Mouse (Mus musculus) heart, postnatal 14 days (tissue): ENCODE results near the gene Zfp760. TPM values are rescaled to one million over a fixed set of nuclear protein-coding genes. Genes with fewer than 3 reads are reported as not detected.
"Not testable (repeated sequence)": the region's sequence is repeated elsewhere in the genome, so short reads cannot be mapped to it uniquely, and the experiment has no call there.

Experiments used
- DNase-seq, 2 experiments: peaks; one replicate each; pipeline ENCODE4 v3.0.0; 2021 to 2022
- intact Hi-C: fragments of 180-260 bp; cut with DNase I; formaldehyde crosslinking; loops from one replicate; pipeline ENCODE4 v1.15.1; 2025
- long read RNA-seq, 2 experiments: library from polyadenylated mRNA; stranded (forward); transcript quantifications; one replicate each; pipeline ENCODE4 v2.0.0; 2021
- total RNA-seq, 2 experiments: library from RNA; stranded (reverse); gene quantifications; 2 replicates each; pipeline ENCODE4 v1.2.3; 2021

The Zfp760 gene
- total RNA-seq = 1 to 10 TPM; 2.6 to 2.9 TPM
- long read RNA-seq, experiment 1, partial matches to known transcripts = 0 of 2 reads
- long read RNA-seq, experiment 1, other reads (novel, unspliced or antisense) = 2 of 2 reads
- long read RNA-seq, experiment 2, partial matches to known transcripts = 0 of 3 reads
- long read RNA-seq, experiment 2, other reads (novel, unspliced or antisense) = 3 of 3 reads

DNA sequence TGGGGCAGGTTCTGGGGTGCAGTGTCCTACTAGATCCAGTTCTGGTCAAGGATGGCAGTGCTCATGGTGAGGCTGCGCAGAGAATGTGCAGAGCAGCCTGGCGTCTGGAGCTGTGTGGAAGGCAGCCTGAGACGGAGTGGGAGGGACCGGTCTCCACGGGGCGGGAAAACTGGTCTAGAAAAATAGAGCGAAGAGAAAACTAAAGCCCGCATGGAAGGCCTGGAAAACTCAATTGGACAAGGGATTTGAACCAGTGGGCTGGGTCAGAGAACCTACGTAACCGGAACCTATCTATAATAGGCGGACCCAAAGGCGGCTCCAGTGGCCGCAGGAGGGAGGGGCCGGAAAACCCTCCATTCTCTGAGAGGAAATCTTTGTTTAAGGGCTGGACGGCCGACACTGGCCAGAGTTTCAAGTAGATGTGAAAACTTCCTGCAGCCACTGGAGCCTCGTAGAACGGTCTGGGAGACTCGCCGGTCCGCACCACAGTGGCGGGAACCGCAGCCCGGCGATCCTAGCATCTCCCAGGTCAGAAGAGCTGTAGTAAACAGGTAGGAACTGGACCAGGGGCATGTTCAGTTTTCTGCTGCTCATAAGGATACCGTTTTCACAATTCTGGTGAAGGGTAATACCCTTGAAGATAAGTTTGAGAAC lies at the start of gene Zfp760:
Gene Zfp760 (plus strand): TSS at position 399 of the 654 bp plus-strand sequence.
- intact Hi-C loops = no loop called here
- DNase-seq = peak; percentile 80 to 81

DNA sequence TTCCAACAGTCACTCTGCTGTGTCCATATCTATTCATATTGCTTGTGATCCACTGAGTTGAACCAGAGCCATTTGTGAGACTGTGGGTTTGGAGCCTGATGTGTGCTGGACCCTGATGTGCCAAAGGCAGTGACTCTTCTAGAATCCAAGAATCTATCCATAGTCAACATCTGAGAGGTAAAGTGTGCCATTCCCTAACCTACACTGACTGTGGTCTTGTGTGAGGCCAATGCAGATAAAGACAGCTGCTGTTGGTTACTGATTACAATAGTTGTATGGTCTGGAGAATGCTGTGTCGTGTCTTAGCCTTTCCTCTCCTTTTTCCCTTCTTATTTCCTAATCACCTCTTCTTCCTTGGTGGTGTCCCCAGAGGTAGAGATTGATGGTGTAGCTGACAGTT lies 28.7 kb upstream of the Zfp760 start:
- DNase-seq, intact Hi-C loops: not testable (repeated sequence)

DNA sequence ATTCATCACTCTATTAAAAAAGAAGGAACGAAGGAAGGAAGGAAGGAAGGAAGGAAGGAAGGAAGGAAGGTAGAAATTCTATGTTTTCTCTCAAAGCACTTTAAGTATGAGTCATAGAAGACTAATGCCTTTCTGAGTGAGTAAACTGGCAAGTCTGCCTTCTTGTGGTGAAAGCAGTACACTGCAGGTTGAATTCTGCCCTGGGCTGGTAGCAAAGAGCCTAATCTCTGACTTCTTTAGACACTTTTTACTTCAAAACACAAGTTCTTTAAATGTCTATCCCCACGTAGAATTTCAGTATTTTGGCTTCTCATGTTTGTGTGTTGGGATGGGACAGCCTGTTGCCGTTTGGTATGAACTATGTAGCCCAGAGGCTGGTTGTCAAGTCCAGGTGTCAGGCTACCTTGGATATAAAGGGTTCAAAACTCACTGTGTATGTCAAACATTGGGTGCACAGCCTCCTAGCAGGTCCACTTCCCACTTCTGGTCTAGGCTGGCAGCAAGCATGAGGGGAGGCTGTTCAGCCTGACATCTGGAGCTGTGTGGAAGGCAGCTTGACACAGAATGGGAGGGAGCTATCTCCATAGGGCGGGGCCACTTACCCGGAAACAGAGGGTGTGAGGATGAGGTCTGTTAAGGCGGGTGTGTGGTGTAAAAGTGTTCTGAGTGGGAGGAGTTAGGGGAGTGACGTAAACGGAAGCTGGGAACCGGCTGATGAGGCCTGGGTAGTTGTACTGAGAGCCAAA lies 28.1 kb upstream of the Zfp760 start:
- peak; percentile 79 to 86 for DNase-seq
- intact Hi-C loops = no loop called here

DNA sequence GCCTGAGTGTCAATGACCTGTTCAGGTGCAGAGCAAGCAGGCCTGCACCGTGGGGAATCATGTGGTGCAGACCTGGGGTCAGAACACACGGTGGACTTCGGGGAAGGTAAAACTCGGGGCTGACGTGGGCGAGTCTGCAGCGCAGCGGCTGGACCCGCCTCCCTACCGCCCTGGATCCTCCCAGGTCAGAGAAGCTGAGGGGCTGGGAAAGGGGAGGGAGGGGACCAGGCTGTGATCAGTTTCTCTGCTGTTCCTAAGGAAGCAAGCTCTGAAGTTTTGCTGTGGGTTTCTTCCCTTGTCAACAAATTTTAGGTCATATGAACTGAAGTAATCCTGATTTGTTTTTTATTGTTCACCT lies 27.5 kb upstream of the Zfp760 start:
- DNase-seq, intact Hi-C loops: not testable (repeated sequence)

DNA sequence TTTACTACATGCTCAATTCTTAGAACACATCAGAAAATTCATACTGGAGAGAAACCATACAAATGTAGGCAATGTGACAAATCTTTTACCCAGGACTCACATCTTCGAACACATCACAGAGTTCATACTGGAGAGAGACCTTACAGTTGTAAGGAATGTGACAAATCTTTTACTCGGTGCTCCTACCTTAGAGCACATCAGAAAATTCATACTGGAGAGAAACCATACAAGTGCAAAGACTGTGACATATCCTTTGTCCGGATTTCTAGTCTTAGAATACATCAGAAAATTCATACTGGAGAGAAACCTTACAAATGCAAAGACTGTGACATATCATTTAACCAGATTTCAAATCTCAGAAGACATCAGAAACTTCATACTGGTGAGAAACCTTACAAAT lies 16.0 kb upstream of the Zfp760 start, which contains the start of gene Gm10226:
Gene Gm10226 (plus strand): TSS at position 301 of the 400 bp plus-strand sequence.
- DNase-seq = no peak

DNA sequence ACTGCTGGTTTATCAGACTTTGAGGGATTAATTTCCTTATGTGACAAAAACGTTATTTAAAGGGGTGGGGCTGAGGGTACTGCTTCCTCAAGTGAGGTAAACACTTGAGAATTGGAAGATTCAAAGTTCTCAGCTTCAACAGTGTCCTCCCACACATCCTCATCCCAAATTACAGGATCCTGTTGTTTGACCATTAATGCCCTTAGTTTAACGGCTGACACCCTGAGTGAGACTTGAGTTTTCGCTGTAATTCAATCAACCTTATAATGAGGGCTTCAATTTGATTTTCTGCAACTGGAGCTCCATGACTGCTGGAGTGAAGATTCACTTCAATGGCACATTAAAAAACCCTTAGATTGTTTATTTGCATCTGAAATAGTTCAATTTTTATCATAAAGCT lies 14.2 kb upstream of the Zfp760 start:
- intact Hi-C loops = no loop called here

More for the DNA sequence above, 16.0 kb upstream of the Zfp760 start, which contains the start of gene Gm10226:
- intact Hi-C loops = no loop called here

DNA sequence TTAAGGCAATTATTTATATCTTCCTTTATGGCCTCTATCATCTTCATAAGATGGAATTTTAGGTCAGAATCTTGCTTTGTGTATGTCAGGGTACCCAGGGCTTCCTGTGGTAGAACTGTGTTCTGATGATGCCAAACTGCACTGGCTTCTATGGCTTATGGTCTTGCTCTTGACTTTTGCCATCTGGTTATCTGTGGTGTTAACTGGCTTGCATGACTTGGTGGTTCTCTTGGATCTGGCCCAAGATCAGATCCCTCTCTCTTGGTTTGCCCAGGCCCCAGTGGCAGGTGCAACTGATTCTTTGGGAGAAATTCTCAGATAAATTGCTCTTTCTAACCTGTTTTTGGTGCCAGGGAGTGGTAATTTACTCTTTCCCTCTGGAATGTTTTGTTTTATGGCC lies 11.5 kb upstream of the Zfp760 start:
- no peak for DNase-seq
- intact Hi-C loops = no loop called here

More for the DNA sequence above, 14.2 kb upstream of the Zfp760 start:
- no peak for DNase-seq

DNA sequence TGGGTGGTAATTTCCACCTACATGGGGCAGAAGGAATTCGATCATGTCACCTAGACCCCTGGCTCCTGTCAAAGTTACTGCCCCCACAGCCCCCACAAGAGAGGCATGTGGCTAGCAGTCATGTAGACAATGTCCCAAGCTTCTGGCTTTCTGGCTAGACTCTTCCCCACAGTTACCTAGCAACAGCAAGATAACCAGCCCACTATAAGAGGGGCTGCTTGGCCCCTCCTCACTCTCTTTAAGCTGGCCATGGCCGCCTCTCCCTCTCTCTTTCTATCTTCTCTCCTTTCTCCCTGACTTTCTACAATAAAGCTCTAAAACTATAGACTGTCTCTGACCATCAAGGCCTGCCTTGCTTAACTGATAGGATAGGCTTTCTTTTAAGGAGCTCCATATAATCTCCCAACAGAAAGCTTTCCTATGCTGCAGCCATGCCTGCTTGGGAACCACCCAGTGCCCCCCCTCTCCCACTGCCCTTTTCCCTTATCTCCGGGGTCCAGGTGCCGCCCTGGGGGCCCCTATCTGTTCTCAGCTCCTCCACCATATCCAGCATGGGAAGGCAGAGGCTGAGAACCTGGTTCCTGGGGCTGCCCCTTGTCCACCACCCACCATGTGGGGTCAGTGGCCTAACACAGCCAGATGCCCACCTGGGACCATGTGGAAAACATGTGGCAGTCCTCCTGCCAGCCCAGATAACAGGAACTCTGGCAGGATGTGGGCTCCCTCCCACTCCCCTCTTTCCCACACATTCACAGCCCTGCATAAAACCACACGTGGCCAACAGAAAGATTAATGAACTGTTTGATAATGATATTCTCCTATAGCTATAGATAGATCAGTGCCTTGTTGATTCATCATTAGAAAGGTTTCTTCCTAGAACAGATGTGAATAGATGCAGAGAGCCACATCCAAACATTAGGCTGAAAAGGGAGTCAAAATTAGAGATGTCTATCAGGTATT lies 5.0 kb upstream of the Zfp760 start:
- intact Hi-C loops = no loop called here
- no peak for DNase-seq

DNA sequence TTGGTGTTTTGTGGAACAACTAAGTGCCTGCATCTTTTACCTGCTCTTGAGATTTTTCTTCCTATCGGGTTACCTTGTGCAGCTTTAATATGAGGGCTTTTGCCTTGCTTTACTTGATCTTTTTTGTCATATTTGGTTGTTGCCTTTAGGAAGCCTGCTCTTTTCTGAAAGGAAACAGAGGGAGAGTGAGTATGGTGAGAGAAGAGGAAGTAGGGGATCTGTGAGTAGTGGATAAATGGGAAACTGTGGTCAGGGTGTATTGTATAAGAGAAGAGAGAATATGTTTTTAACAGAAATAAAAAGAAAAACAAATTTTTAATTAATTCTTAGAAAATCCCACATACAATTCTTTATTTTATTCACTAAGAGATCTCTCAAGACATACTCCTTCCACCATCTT lies 4.1 kb upstream of the Zfp760 start:
- intact Hi-C loops = no loop called here
- DNase-seq = no peak

DNA sequence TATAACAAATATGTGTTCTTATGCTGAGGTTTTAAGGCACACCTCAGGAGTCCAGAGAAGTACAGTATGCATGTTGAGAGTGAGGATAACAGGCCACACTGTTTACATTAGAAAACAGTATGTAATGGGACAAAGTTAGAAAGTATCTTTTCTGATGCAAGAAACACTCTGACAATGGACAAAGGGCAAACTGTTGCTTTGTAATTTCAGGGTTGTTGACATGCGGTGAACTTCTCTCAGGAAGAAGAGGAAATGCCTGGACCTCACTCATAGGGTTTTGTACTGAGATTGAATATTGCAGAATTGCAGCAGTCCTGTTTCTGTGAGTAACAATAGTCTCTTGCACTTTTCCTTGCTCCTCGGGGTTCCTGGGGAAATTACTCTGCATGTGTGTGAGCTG lies 860 bp downstream of the Zfp760 start:
- intact Hi-C loops = no loop called here
- no peak for DNase-seq

DNA sequence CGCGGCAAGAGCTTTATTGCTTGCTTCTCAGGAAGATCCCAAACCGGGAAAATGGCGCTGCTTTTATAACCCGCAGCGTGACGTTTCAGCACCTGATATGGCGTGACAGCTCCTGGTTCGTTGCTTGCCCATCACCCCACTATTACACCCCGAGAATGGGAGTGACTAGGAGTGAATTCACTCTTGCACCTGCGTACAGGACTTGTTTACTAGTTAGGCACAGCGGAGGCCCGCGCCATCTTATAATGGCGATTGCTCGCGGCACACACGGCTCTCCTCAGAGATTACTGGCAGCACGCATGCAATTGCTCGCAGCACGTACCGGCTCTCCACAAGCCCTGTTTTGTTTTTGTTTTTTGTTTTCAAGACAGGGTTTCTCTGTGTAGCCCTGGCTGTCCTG lies 23.0 kb downstream of the Zfp760 start, which contains the start of gene Zfp229:
Gene Zfp229 (plus strand): TSS at position 301 of the 400 bp plus-strand sequence.
- DNase-seq, intact Hi-C loops: not testable (repeated sequence)

DNA sequence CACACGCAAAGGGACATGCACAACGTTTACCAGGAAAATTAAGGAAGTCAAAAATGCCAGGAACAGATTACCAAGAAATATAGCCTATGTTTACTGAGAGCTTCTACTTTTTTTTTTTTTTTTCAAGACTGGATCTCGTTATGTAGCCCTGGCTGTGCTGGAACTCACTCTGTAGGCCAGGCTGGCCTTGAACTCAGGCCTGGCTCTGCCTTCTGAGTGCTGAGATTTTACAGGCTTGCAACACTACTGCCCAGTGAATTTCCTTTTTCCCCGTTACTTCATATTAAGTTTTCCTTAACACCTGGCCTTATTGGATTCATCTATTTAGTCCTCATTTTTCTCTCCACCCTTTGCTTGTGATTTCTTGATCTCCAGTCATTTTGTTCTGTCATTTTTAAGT lies 25.5 kb downstream of the Zfp760 start:
- intact Hi-C loops = no loop called here

DNA sequence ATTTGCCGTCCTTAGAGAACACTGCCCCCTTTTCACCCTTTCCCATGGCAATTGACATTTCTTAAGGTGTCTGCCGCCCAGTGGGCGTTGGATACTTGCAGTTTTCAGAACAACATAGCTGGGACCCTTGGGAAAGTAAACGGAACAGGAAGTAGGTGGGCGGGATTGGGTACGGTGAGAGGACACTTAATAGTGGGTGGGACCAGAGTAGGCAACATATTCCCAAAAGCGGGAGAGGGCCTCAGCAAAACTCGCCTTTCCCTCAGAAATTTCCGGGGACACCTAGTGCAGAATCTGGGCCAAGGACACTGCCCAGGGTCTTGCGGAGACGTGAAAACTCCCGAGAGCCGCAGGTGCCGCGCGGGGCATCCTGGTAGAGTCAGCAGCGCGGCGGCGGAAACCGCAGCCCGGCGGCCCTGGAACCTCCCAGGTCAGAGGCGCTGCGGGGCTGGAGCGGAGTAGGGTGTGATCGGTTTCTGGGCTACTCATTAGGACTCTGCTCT lies 26.0 kb downstream of the Zfp760 start:
- peak; percentile 69 to 76 for DNase-seq
- intact Hi-C loops = no loop called here

More for the DNA sequence above, 25.5 kb downstream of the Zfp760 start:
- no peak for DNase-seq

DNA sequence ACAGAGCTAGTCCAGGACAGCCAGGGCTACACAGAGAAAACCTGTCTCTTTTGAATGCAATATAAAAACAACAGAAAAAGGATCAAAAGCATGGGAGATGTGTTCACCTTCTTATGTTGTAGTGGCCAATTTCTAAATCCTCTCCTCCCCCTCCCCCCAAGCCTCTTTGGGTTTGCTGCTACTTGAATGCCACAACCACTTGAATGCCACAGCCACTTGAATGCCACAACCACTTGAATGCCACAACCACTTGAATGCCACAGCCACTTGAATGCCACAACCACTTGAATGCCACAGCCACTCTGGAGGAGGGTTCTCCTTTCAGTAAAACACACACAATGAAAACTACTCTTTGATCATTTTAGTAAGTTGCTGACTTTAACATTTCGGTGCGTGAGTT lies 45.2 kb downstream of the Zfp760 start:
- no peak for DNase-seq
- intact Hi-C loops = no loop called here

DNA sequence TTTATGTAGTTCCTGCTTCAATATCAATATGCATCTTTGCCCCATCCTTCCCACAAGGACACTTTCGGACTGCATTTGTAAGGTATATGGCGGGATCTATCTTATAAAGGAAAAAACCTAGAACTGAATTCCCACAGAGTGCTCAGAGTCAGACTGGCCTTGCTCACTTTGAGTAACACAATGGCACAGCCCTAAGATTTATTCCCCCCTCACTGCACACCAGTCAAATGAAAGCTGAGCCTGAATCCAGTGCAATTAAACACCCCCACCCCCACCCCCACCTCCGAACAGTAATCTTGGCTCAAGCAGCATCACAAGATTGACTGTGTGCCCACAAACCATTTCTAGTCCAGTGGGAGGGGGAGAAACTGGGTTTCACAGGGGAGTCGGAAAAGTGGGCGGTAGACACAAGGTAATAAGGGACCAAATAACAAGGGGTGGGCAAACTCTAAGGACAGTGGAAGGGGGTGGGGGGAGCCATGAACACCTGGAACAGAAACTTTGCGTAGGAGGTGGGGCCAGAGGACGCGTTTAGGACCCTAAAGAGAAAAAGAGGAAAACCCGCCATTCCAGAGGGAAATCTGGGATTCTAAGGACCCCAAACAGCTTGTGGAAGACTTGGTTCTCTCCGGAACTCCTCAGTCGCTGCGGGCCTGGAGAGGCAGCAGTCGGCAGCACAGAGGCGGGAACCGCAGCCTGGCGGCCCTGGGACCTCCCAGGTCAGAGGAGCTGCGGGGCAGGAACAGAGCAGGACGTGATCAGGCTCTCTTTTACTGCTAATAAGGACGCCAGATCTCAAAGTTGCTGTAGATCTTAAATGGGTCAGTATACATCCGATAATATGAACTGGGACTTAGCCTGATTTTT lies 46.0 kb downstream of the Zfp760 start:
- intact Hi-C loops = no loop called here
- DNase-seq = peak in 1 of 2 experiments; percentile 13

DNA sequence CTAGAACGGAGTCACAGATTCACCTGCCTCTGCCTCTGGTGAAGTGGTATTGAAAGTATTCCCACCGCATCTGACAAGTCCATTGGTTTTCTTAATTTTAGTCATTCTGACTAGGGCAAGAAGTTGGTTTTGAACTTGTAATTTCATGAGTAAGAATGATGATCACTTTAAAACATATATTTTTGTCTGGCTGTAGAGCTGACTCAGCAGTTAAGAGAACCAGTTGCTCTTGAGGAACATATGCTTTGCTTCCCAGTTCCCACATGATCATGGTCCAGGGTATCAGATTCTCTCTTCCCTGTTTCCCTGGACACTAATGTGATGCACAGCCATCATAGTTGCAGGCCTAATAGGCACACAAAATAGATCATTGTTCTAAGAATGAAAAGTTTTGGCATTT lies 62.8 kb downstream of the Zfp760 start:
- intact Hi-C loops = no loop called here
- no peak for DNase-seq
